Mouse (Mus musculus) forebrain, postnatal 0 days (tissue): Measurements from ENCODE around the gene Nf2. TPM values are rescaled to one million over a fixed set of nuclear protein-coding genes. Genes with fewer than 3 reads are reported as not detected.
"Not testable (repeated sequence)": the region's sequence is repeated elsewhere in the genome, so short reads cannot be mapped to it uniquely, and the experiment has no call there.

ENCODE experiments used
- ATAC-seq: fragments of 200-750 bp; cut with Nextera tagmentation; 2 replicates; pipeline ENCODE4 v1.8.0; 2017; ENCODE audit warnings: mild to moderate bottlenecking, moderate library complexity
- DNase-seq: peaks from one replicate; pipeline ENCODE4 v3.0.0-alpha.2; 2015
- H3K27ac ChIP-seq: fragments of 300-500 bp; sonication (generic); 2 replicates; pipeline ENCODE4 v1.5.1; 2014; ENCODE audit warnings: low read depth, mild to moderate bottlenecking, antibody characterized with exemption, low read length, moderate library complexity, mixed read lengths
- H3K27me3 ChIP-seq: fragments of 300-500 bp; sonication (generic); 2 replicates; pipeline ENCODE4 v1.6.1; 2014; ENCODE audit warnings: mild to moderate bottlenecking, low read length, mixed read lengths; ENCODE audit not compliant: insufficient read depth
- H3K36me3 ChIP-seq: fragments of 300-500 bp; sonication (generic); 2 replicates; pipeline ENCODE4 v1.6.1; 2014; ENCODE audit warnings: mild to moderate bottlenecking, moderate library complexity; ENCODE audit not compliant: insufficient read depth
- H3K4me1 ChIP-seq: fragments of 300-500 bp; sonication (generic); 2 replicates; pipeline ENCODE4 v1.6.1; 2014; ENCODE audit warnings: antibody characterized with exemption; ENCODE audit not compliant: insufficient read depth
- H3K4me2 ChIP-seq: fragments of 300-500 bp; sonication (generic); 2 replicates; pipeline ENCODE4 v1.6.1; 2014; ENCODE audit warnings: low read depth, mild to moderate bottlenecking, moderate library complexity
- H3K4me3 ChIP-seq: fragments of 300-500 bp; sonication (generic); 2 replicates; pipeline ENCODE4 v1.5.1; 2014; ENCODE audit warnings: low read depth, low read length, mixed read lengths
- H3K9ac ChIP-seq: fragments of 300-500 bp; sonication (generic); 2 replicates; pipeline ENCODE4 v1.6.1; 2014; ENCODE audit warnings: mild to moderate bottlenecking
- H3K9me3 ChIP-seq: fragments of 300-500 bp; sonication (generic); 2 replicates; pipeline ENCODE4 v1.6.1; 2016; ENCODE audit warnings: low read length
- CTCF ChIP-seq: sonication (generic); IDR thresholded peaks from 2 replicates; pipeline ENCODE4 v1.5.1; 2016; ENCODE audit warnings: antibody characterized with exemption, control low read depth, low read depth
- WGBS: fragments of 180-500 bp; shearing (Covaris S2); extraction: QIAGEN DNeasy Blood & Tissue Kit; methylation state at CpG from one replicate; pipeline ENCODE4 v1.1.7; 2014; 5-methylcytosine and 5-hydroxymethylcytosine counted together
- polyA plus RNA-seq: library from polyadenylated mRNA; unstranded; fragments of >200 nt; fragmentation: Nextera tagmentation; extraction: Ambion mirVana; gene quantifications from 2 replicates; pipeline ENCODE4 v1.2.1, GENCODE M21; 2015
- total RNA-seq: library from RNA; depleted of rRNA; stranded (reverse); fragments of >200 nt; gene quantifications from 2 replicates; pipeline ENCODE4 v1.2.3, GENCODE M21; 2014

The Nf2 gene
- total and polyA plus RNA-seq, 2 experiments from 2014 or later = 57.8 to 121 TPM

DNA sequence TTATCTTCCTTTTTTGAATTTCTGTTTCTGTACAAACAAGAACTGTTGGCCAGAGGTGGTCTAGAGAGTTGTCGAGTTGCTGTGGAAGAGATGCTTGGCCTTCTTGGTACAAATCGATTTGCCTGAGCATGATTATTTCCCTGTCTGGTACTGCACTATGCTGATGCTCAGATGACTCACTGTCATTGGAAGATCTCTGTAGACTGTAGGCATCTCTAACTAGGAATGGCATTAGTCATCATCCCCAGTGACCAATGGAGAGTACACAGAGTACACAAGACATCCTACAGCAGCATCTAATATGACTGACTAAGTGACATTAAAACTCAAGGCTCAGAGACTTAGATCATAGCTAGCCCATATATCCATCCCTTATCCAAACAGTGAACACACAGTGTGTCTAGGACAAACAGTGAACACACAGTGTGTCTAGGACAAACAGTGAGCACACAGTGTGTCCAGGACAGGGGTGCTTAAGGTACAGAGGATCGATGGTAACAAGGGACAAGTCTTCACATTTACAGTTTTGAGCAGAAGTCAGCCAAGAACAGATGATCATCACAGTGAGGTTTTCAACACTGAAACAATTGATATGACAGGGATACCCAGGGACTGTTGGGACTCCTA, 23.1 kb downstream of the Nf2 start:
- 92% methylated on average over 3 of the region's 3 CpGs for WGBS
- Histone ChIP-seq H3K27me3 (no peaks in the 10 kb centered on the region), H3K4me2 (no peak overlapping the region), H3K36me3 (no peaks in the 10 kb centered on the region), H3K27ac (no peak overlapping the region), H3K9me3 (no peaks in the 10 kb centered on the region), H3K4me3 (no peak overlapping the region), H3K9ac (no peak overlapping the region), H3K4me1 (no peaks in the 10 kb centered on the region)
- no peak for TF ChIP-seq CTCF
- ATAC-seq = no peak
- DNase-seq = no peak

- no peak for ATAC-seq
- no peak for TF ChIP-seq CTCF
- Histone ChIP-seq H3K9me3 (no peaks in the 10 kb centered on the region), H3K4me3 (no peak overlapping the region), H3K9ac (no peak overlapping the region), H3K4me1 (no peaks in the 10 kb centered on the region), H3K4me2 (no peak overlapping the region), H3K27ac (no peak overlapping the region), H3K36me3 (no peaks in the 10 kb centered on the region), H3K27me3 (no peaks in the 10 kb centered on the region)
- WGBS = 85% methylated on average over 6 of the region's 6 CpGs
- no peak for DNase-seq
Measured at GRCm38 (mm10) chr11:4823655-4824312, 25.6 kb downstream of the Nf2 start.

DNA sequence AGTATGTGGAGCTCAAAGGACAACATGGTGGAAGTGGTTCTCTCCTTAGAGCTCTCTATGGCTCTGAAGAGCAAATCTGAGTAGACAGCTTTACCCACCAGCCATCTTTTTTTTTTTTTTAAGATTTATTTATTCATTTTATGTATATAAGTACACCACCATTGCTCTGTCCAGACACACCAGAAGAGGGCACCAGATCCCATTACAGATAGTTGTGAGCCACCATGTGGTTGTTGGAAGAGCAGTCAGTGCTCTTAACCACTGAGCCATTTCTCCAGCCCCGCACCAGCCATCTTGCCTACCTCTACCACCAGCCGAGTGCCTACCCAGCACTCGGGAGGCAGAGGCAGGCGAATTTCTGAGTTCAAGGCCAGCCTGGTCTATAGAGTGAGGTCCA, 26.9 kb downstream of the Nf2 start:
- H3K36me3 ChIP-seq, H3K4me1 ChIP-seq, ATAC-seq, H3K27ac ChIP-seq, H3K4me2 ChIP-seq, DNase-seq, H3K27me3 ChIP-seq, H3K9me3 ChIP-seq, H3K9ac ChIP-seq, H3K4me3 ChIP-seq: not testable (repeated sequence)
- TF ChIP-seq CTCF = peak; percentile 30
- 99% methylated on average over 4 of the region's 4 CpGs for WGBS

DNA sequence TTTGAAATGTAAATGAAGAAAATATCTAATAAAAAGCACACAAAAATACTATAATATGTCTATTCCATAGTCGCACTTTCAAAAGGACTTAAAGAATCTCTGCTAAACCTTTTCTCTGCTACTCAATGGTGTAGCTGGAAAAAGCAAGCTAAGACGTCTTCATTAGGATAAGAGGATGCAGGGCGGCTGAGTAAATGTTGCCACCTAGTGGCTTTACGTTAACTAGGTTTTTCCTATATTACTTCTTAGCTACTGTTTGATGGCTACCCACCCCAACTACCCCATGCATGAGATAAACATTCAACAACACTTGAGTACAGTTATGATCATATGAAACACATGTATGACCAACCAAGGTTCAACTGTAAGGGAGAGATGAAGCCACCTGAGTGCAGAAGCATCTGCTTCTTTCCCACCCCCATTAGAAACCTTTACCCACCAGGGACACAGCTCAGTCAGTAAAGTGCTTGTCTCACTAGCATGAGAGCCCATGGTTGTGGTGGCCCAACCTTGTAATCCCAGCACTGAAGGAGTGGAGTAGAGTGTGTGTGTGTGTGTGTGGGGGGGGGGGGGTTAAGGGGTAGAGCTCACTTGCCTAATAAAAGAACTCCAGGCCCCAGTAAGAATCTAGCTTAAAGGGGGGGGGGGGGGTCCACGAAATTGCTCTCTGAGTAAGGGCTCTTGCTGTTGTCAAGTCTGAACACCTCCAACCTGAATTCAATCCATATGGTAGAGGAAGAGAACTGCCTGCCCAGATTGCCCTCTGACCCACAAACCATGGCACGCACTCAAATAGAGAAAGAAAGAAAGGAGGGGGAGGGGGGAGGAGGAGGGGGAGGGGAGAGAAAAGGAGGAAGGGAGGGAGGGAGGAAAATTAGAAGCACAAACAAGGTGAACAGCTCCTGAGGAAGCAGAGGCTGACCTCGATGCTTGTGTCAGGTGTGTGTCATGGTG, 27.6 kb downstream of the Nf2 start:
- Histone ChIP-seq H3K9me3 (no peaks in the 10 kb centered on the region), H3K4me3 (no peak overlapping the region), H3K27me3 (no peaks in the 10 kb centered on the region), H3K4me2 (no peak overlapping the region), H3K9ac (no peak overlapping the region), H3K36me3 (no peaks in the 10 kb centered on the region), H3K27ac (no peak overlapping the region), H3K4me1 (no peaks in the 10 kb centered on the region)
- 45% methylated on average over 7 of the region's 7 CpGs for WGBS
- ATAC-seq (peak; percentile 74), DNase-seq (peak; percentile 71)
- peak; percentile 87 for TF ChIP-seq CTCF

- Histone ChIP-seq H3K4me2 (no peak overlapping the region), H3K9ac (no peak overlapping the region), H3K27me3 (no peaks in the 10 kb centered on the region), H3K36me3 (no peaks in the 10 kb centered on the region), H3K9me3 (no peaks in the 10 kb centered on the region), H3K4me1 (no peaks in the 10 kb centered on the region), H3K27ac (no peak overlapping the region), H3K4me3 (no peak overlapping the region)
- ATAC-seq (no peak), DNase-seq (no peak)
- WGBS = 81% methylated on average over 7 of the region's 7 CpGs
- TF ChIP-seq CTCF = no peak
Measured at GRCm38 (mm10) chr11:4814507-4815450, 34.6 kb downstream of the Nf2 start.

DNA sequence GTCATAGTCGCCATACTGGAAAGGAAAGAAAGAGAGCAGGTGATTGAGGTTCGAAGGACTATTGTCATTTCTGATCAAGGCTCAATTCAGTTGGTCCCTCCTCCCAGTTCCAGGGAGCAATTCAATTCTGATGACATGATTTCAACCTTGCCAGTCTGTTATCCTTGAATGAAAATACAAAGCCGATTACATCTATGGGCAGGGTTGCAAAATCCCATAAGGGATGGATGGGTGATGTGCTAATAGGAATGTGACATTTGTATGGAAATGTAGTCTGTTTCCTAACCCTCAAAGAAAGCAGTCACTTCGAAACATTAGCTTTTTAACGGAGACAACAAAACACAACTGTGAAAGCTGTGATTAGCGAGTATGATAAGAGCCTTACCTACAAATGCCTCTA, 41.0 kb downstream of the Nf2 start:
- 79% methylated on average over 6 of the region's 6 CpGs for WGBS
- H3K9ac ChIP-seq = no peak overlapping the region
- ATAC-seq = no peak
- DNase-seq = no peak
- no peak overlapping the region for H3K4me3 ChIP-seq
- no peaks in the 10 kb centered on the region for H3K27me3 ChIP-seq
- peaks cover 6% of the 10 kb centered on the region; the same call in 1 of the 2 replicates for H3K36me3 ChIP-seq
- H3K9me3 ChIP-seq = no peaks in the 10 kb centered on the region
- no peak overlapping the region for H3K4me2 ChIP-seq
- peaks cover 7% of the 10 kb centered on the region; the same call in 1 of the 2 replicates for H3K4me1 ChIP-seq
- H3K27ac ChIP-seq = no peak overlapping the region
- no peak for TF ChIP-seq CTCF
